Mouse (Mus musculus) G1E (cell line): ENCODE measurements around the gene Thsd4.

ENCODE experiments used
- CTCF ChIP-seq: IDR thresholded peaks from 2 replicates; pipeline ENCODE4 v1.5.1; 2012; ENCODE audit warnings: low read depth, low read length, inconsistent platforms, mixed read lengths
- GATA1 ChIP-seq: IDR thresholded peaks from 2 replicates; pipeline ENCODE4 v1.6.1; 2012; ENCODE audit warnings: borderline replicate concordance, low read length, inconsistent platforms, mixed read lengths

GRCm38 (mm10) chr9:60527051-60527450 is 5.2 kb upstream of the Thsd4 start:
- TF ChIP-seq CTCF (no peak), GATA1 (no peak)
